Mouse (Mus musculus): ENCODE measurements around the gene Pja2. TPM values are rescaled to one million over a fixed set of nuclear protein-coding genes. Genes with fewer than 3 reads are reported as not detected.
"Not testable (repeated sequence)": the region's sequence is repeated elsewhere in the genome, so short reads cannot be mapped to it uniquely, and the experiment has no call there.

Pja2 gene
- polyA plus RNA-seq, 1 experiment from 2014 or later = 218 TPM

DNA sequence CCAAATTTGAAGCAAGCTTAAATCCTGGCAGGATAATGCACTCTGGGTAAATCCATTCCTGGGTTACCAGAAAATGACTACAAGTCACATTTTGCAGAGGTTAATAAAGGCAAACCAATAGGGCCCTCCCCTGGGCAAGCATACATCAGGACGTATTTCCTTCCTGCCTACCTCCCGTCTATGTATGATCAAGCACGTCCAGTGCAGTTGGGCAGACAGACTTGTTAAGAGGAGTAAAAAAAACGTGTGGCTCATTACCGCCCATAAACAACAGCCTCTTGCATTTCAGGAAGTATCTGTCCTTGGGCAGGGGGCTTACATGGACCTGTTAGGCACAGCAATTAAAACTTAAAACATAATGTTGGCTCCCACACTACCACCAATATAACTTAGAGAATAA, 8.0 kb upstream of the Pja2 start:
- H3K4me2 ChIP-seq (ENCODE audit: low read length) = no peak overlapping the region
- 73% methylated on average over 5 of the region's 5 CpGs for WGBS
- H3K4me1 ChIP-seq (ENCODE audit: control insufficient read depth, insufficient read depth, low read depth, low read length) = no peaks in the 10 kb centered on the region
- no peaks in the 10 kb centered on the region for H3K27me3 ChIP-seq (replicated peaks; ENCODE audit: control insufficient read depth, insufficient read depth, low read length)
- no peak overlapping the region for H3K9ac ChIP-seq (ENCODE audit: low read depth, low read length)
- H3K9me3 ChIP-seq (ENCODE audit: control insufficient read depth, low read length) = no peaks in the 10 kb centered on the region
- no peak overlapping the region for H3K27ac ChIP-seq (ENCODE audit: low read depth, low read length)
- no peak for ATAC-seq
- H3K36me3 ChIP-seq (ENCODE audit: control insufficient read depth, insufficient read depth, low read length) = no peaks in the 10 kb centered on the region
- no peak overlapping the region for H3K4me3 ChIP-seq (ENCODE audit: low read length)

DNA sequence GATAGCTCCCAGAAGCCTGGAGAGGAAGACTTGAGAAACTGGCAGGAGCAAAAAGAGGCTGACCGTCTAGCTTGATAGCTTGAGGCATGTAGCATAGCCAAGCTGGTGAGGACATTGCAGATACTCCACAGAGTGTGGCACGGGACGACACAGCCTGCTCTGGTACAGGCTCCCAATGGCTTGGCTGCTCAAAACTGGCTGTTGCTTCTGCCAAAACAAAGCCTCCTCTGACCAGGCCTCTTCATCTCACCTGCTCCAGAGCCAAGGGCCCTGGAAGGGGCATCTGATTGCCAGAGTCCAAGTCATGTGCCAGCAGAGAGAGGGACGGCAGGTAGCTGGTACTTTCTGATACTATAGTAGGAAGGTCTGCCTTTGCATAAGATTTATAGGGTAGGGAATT, 5.5 kb upstream of the Pja2 start:
- no peak for ATAC-seq
- Histone ChIP-seq H3K36me3 (ENCODE audit: control insufficient read depth, insufficient read depth, low read length) (no peaks in the 10 kb centered on the region), H3K9ac (ENCODE audit: low read depth, low read length) (no peak overlapping the region), H3K4me2 (ENCODE audit: low read length) (no peak overlapping the region), H3K4me1 (ENCODE audit: control insufficient read depth, insufficient read depth, low read depth, low read length) (peaks cover 4% of the 10 kb centered on the region; the same call in 1 of the 2 replicates), H3K4me3 (ENCODE audit: low read length) (no peak overlapping the region), H3K9me3 (ENCODE audit: control insufficient read depth, low read length) (no peaks in the 10 kb centered on the region), H3K27ac (ENCODE audit: low read depth, low read length) (no peak overlapping the region), H3K27me3 (replicated peaks; ENCODE audit: control insufficient read depth, insufficient read depth, low read length) (no peaks in the 10 kb centered on the region)
- WGBS = 91% methylated on average over 4 of the region's 4 CpGs

DNA sequence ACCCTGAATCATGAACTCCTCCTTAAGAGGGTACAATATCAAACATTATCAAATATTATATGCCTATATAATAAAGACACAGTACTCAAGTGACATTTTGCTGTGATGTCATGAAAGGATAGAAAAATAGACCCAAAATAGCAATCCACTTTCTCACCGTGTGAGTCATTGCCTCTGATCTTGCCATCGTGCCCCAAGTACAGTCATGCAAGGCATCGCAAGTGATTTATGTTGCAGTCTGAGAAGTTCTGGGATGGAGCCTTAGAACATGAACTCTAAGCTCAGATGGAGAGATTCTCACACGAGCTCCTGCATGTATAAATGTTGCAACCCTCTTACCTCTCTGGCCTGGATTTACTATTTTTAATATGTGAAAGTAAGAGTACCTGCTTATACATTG, 2.2 kb upstream of the Pja2 start:
- no peaks in the 10 kb centered on the region for H3K36me3 ChIP-seq (ENCODE audit: control insufficient read depth, insufficient read depth, low read length)
- H3K4me3 ChIP-seq (ENCODE audit: low read length) = no peak overlapping the region
- H3K9me3 ChIP-seq (ENCODE audit: control insufficient read depth, low read length) = no peaks in the 10 kb centered on the region
- ATAC-seq = no peak
- H3K27ac ChIP-seq (ENCODE audit: low read depth, low read length) = no peak overlapping the region
- WGBS = 84% methylated on average over 4 of the region's 4 CpGs
- no peak overlapping the region for H3K4me2 ChIP-seq (ENCODE audit: low read length)
- no peaks in the 10 kb centered on the region for H3K27me3 ChIP-seq (replicated peaks; ENCODE audit: control insufficient read depth, insufficient read depth, low read length)
- H3K4me1 ChIP-seq (ENCODE audit: control insufficient read depth, insufficient read depth, low read depth, low read length) = peaks cover 13% of the 10 kb centered on the region
- no peak overlapping the region for H3K9ac ChIP-seq (ENCODE audit: low read depth, low read length)

DNA sequence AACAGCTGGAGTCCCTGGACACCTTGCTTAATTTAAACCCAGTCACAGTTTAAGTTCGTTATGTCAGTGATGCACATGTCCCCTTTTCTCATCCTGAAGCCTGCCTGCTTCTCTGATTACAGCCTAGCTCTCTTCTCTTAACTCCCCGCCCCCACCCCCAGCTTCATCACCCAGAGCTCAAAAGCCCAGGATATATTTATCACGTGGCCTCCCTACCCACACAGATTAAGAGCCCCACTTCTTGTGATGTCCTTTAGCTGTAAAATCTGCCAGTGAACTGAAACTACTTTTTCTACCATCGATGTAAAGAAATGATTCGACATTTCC, 1.0 kb upstream of the Pja2 start:
- Histone ChIP-seq H3K4me1 (ENCODE audit: control insufficient read depth, insufficient read depth, low read depth, low read length) (peaks cover 13% of the 10 kb centered on the region), H3K27ac (ENCODE audit: low read depth, low read length) (peak overlapping the region; percentile 88), H3K9ac (ENCODE audit: low read depth, low read length) (peak overlapping the region; percentile 78), H3K9me3 (ENCODE audit: control insufficient read depth, low read length) (no peaks in the 10 kb centered on the region), H3K27me3 (replicated peaks; ENCODE audit: control insufficient read depth, insufficient read depth, low read length) (no peaks in the 10 kb centered on the region), H3K36me3 (ENCODE audit: control insufficient read depth, insufficient read depth, low read length) (no peaks in the 10 kb centered on the region), H3K4me2 (ENCODE audit: low read length) (peak overlapping the region; percentile 68), H3K4me3 (ENCODE audit: low read length) (peak overlapping the region; percentile 56)
- WGBS = 21% methylated on average over 5 of the region's 5 CpGs
- ATAC-seq = no peak

DNA sequence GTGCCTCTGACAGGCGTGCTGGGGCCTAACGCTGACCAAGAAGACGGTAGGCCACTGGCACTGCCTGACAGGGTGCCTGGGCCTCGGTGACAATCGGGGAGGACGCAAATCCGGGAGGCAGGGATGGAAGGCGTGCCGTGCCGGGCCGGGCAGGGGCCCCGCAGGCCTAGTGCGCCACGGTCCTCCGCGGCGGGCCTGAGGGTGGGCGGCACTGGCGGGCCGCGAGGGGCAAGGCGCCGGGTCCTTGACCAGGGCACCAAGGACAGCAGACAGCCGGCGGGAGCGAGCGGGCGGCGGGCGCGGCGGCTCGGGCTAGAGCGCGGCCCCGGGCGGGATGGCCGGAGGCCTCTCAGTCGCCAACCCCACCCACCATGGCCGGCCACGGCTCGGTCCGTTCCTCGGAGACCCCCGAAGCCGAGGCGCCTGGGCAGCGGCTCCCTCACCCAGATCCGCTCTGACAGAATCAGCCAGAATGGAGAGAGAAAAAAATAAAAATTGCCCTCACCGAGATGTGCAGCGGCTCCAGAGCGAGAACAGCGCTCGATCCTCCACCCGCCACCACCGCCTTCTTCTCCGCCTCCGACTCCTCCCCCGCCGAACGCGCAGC, 322 bp downstream of the Pja2 start:
- no peak; the same call in 1 of the 2 replicates for ATAC-seq
- WGBS = under 1% methylated on average over 60 of the region's 62 CpGs

DNA sequence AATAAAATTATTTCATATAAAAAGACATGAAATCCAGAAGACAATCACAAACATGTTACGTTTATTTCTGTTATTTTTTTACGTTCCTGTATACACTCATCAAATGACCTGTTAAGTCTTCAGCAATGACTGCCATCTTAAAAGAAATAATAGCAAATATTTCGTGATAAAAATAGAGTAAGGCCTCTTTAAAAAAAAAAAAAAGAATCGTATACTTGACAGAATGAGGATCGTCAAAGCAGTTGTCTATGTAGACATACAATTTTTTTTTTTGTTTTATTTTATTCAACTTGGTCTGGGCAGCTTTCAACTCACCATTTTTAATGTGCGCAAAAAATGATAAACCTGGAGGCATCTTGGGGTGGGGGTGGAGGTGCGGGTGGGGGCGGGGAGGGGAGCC, 831 bp downstream of the Pja2 start:
- Histone ChIP-seq H3K4me3 (ENCODE audit: low read length) (peak overlapping the region; percentile 99), H3K27ac (ENCODE audit: low read depth, low read length) (peak overlapping the region; percentile 99), H3K36me3 (ENCODE audit: control insufficient read depth, insufficient read depth, low read length) (no peaks in the 10 kb centered on the region), H3K27me3 (replicated peaks; ENCODE audit: control insufficient read depth, insufficient read depth, low read length) (no peaks in the 10 kb centered on the region), H3K9me3 (ENCODE audit: control insufficient read depth, low read length) (no peaks in the 10 kb centered on the region), H3K9ac (ENCODE audit: low read depth, low read length) (peak overlapping the region; percentile 100), H3K4me1 (ENCODE audit: control insufficient read depth, insufficient read depth, low read depth, low read length) (peaks cover 13% of the 10 kb centered on the region), H3K4me2 (ENCODE audit: low read length) (peak overlapping the region; percentile 61)
- 19% methylated on average over 8 of the region's 8 CpGs for WGBS
- ATAC-seq = no peak

More for the DNA sequence above, 322 bp downstream of the Pja2 start:
- H3K27me3 ChIP-seq (replicated peaks; ENCODE audit: control insufficient read depth, insufficient read depth, low read length) = no peaks in the 10 kb centered on the region
- peak overlapping the region; percentile 50 for H3K4me2 ChIP-seq (ENCODE audit: low read length)
- H3K36me3 ChIP-seq (ENCODE audit: control insufficient read depth, insufficient read depth, low read length) = no peaks in the 10 kb centered on the region
- H3K4me3 ChIP-seq (ENCODE audit: low read length) = peak overlapping the region; percentile 99
- H3K27ac ChIP-seq (ENCODE audit: low read depth, low read length) = peak overlapping the region; percentile 99
- H3K9ac ChIP-seq (ENCODE audit: low read depth, low read length) = peak overlapping the region; percentile 100
- H3K9me3 ChIP-seq (ENCODE audit: control insufficient read depth, low read length) = no peaks in the 10 kb centered on the region
- peaks cover 13% of the 10 kb centered on the region for H3K4me1 ChIP-seq (ENCODE audit: control insufficient read depth, insufficient read depth, low read depth, low read length)

DNA sequence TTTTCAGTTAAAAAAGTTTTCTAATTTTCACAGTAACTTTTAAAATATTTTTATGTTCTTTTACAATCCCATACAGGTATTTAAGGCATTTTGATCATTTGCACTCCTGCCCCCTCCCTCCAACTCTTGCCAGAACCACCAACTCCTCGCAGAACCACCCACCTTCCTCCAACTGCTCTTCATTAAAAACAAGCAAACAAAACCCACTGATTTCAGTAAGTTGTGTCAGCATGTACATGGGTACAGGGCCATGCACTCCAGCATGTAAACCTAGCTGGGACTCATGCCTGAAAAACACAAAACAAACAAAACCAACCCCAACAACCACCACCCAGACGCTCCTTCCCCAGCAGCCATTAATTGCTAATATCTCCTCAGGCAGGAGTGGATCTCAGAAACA, 7.2 kb downstream of the Pja2 start:
- no peaks in the 10 kb centered on the region for H3K27me3 ChIP-seq (replicated peaks; ENCODE audit: control insufficient read depth, insufficient read depth, low read length)
- 72% methylated on average over 2 of the region's 2 CpGs for WGBS
- H3K4me1 ChIP-seq (ENCODE audit: control insufficient read depth, insufficient read depth, low read depth, low read length) = peaks cover 3% of the 10 kb centered on the region; the same call in 1 of the 2 replicates
- no peak overlapping the region for H3K4me2 ChIP-seq (ENCODE audit: low read length)
- H3K27ac ChIP-seq (ENCODE audit: low read depth, low read length) = no peak overlapping the region
- no peak overlapping the region for H3K9ac ChIP-seq (ENCODE audit: low read depth, low read length)
- no peak overlapping the region for H3K4me3 ChIP-seq (ENCODE audit: low read length)
- no peaks in the 10 kb centered on the region for H3K36me3 ChIP-seq (ENCODE audit: control insufficient read depth, insufficient read depth, low read length)
- ATAC-seq = no peak
- H3K9me3 ChIP-seq (ENCODE audit: control insufficient read depth, low read length) = no peaks in the 10 kb centered on the region

DNA sequence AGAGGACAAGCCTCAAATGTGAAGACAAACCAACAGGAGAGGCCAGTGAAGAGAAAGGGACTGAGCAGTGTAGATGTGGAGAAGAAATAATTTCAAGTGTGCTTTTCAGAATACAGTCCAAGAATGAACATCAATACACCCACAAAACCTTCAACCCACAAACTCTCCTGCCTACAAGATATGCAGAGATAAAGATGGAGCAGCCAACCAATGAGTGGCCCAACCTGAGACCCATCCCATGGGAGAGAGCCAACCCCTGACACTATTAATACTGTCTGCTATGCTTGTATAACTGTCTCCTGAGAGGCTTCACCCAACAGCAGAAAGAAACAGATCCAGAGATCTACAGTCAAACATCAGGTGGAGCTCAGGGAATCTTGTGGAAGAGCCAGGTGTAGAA, 16.3 kb downstream of the Pja2 start:
- no peak overlapping the region for H3K4me3 ChIP-seq (ENCODE audit: low read length)
- H3K27ac ChIP-seq (ENCODE audit: low read depth, low read length) = no peak overlapping the region
- no peak overlapping the region for H3K9ac ChIP-seq (ENCODE audit: low read depth, low read length)
- no peak for ATAC-seq
- no peaks in the 10 kb centered on the region for H3K9me3 ChIP-seq (ENCODE audit: control insufficient read depth, low read length)
- H3K4me1 ChIP-seq (ENCODE audit: control insufficient read depth, insufficient read depth, low read depth, low read length) = no peaks in the 10 kb centered on the region
- H3K27me3 ChIP-seq (replicated peaks; ENCODE audit: control insufficient read depth, insufficient read depth, low read length) = no peaks in the 10 kb centered on the region
- H3K36me3 ChIP-seq (ENCODE audit: control insufficient read depth, insufficient read depth, low read length) = peaks cover 4% of the 10 kb centered on the region; the same call in 1 of the 2 replicates
- no peak overlapping the region for H3K4me2 ChIP-seq (ENCODE audit: low read length)

DNA sequence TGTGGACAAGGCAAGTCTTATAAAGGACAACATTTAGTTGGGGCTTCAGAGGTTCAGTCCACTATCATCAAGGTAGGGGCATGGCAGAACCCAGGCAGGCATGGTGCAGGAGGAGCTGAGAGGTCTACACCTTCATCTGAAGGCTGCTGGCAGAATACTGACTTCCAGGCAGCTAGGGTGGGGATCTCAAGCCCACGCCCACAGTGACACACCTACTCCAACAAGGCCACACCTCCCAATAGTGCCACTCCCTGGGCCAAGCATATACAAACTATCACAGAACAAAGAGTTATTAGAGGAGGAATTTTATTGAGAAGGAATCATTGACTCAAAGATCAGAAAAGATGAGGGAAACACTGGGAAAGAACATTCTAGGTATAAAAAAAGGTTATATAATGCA, 17.2 kb downstream of the Pja2 start:
- H3K9me3 ChIP-seq (ENCODE audit: control insufficient read depth, low read length); ATAC-seq; H3K27ac ChIP-seq (ENCODE audit: low read depth, low read length); H3K9ac ChIP-seq (ENCODE audit: low read depth, low read length); H3K4me3 ChIP-seq (ENCODE audit: low read length); H3K27me3 ChIP-seq (replicated peaks; ENCODE audit: control insufficient read depth, insufficient read depth, low read length); H3K4me2 ChIP-seq (ENCODE audit: low read length); H3K36me3 ChIP-seq (ENCODE audit: control insufficient read depth, insufficient read depth, low read length); H3K4me1 ChIP-seq (ENCODE audit: control insufficient read depth, insufficient read depth, low read depth, low read length): not testable (repeated sequence)
- WGBS = 90% methylated on average over 1 of the region's 1 CpGs

DNA sequence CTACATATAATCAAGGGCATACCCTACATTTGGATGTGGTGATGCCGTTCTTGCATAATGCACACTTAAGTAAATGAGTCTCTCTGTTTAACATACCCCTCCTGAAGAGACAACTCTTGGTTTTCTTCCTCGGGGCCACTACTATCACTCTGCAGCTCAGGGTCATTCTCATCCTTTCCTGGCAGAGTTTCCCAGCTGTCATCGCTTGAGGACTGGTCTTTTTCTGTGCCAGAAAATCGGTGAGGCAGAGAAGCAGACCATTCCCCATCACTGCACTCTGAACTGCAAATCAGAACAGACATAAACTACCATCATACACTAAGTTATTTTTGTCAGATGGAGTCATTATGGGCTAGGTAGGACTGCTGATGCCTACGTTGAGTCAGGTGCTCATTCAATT, 34.1 kb downstream of the Pja2 start:
- 83% methylated on average over 5 of the region's 5 CpGs for WGBS
- Histone ChIP-seq H3K4me3 (ENCODE audit: low read length) (no peak overlapping the region), H3K4me1 (ENCODE audit: control insufficient read depth, insufficient read depth, low read depth, low read length) (no peaks in the 10 kb centered on the region), H3K36me3 (ENCODE audit: control insufficient read depth, insufficient read depth, low read length) (peaks cover 5% of the 10 kb centered on the region), H3K4me2 (ENCODE audit: low read length) (no peak overlapping the region), H3K9ac (ENCODE audit: low read depth, low read length) (no peak overlapping the region), H3K27ac (ENCODE audit: low read depth, low read length) (no peak overlapping the region), H3K9me3 (ENCODE audit: control insufficient read depth, low read length) (no peaks in the 10 kb centered on the region), H3K27me3 (replicated peaks; ENCODE audit: control insufficient read depth, insufficient read depth, low read length) (no peaks in the 10 kb centered on the region)
- no peak for ATAC-seq

Measured in hindbrain, embryonic 16.5 days (tissue).